Mouse (Mus musculus) ovary, adult 2 months (tissue): ENCODE results near the gene Zp3r. TPM values are rescaled to one million over a fixed set of nuclear protein-coding genes. Genes with fewer than 3 reads are reported as not detected.

Experiments
- polyA plus RNA-seq: library from polyadenylated mRNA; depleted of rRNA; stranded (reverse); fragments of >200 nt; gene quantifications from 2 replicates; pipeline ENCODE4 v1.2.3, GENCODE M21; 2012; rRNA removed

The Zp3r gene
- not detected in 2 replicates for polyA plus RNA-seq

GRCm38 (mm10) chr1:130629521-130629920 is at the start of gene Zp3r:
Zp3r (minus strand) TSS chr1:130629621.

GRCm38 (mm10) chr1:130661454-130661853 is 32.0 kb upstream of the Zp3r start, which contains the start of gene C4bp:
C4bp (minus strand) TSS chr1:130661632.

Other genes with a start within 250 kb of the Zp3r start
- not detected in 2 replicates for gene Cd55b, start 206.6 kb downstream of the Zp3r start, polyA plus RNA-seq
- 12.6 and 14.9 TPM in 2 replicates for gene Cd55, start 166.9 kb downstream of the Zp3r start, polyA plus RNA-seq
- 0.15 and 0.41 TPM in 2 replicates for gene C4bp, start 32.0 kb upstream of the Zp3r start, polyA plus RNA-seq
- gene Gm29427, start 86.2 kb upstream of the Zp3r start, polyA plus RNA-seq: not detected in 2 replicates
- gene Yod1, start 87.7 kb upstream of the Zp3r start, polyA plus RNA-seq: 1.7 and 1.9 TPM in 2 replicates
- gene Pfkfb2, start 99.6 kb upstream of the Zp3r start, polyA plus RNA-seq: 8.6 and 10.9 TPM in 2 replicates
- gene AA986860, start 102.4 kb upstream of the Zp3r start, polyA plus RNA-seq: 0.83 and 0.97 TPM in 2 replicates
- gene Fcamr, start 171.3 kb upstream of the Zp3r start, polyA plus RNA-seq: 0.08 and 0.15 TPM in 2 replicates
- gene Pigr, start 197.1 kb upstream of the Zp3r start, polyA plus RNA-seq: 2.7 and 5.8 TPM in 2 replicates
- gene Fcmr, start 236.0 kb upstream of the Zp3r start, polyA plus RNA-seq: 0.35 and 0.46 TPM in 2 replicates